Mouse (Mus musculus) left cerebral cortex, adult 9 months (tissue): ENCODE data around the gene Rbm42.

Experiments
- DNase-seq, 2 experiments: peaks; one replicate each; pipeline ENCODE4 v3.0.0; 2022; ENCODE audit warnings: low spot score in 2 of 2

The Rbm42 gene

GRCm38 (mm10) chr7:30649591-30650540 lies at the start of gene Rbm42:
Gene Rbm42 (minus strand): TSS chr7:30650317.
- peak; percentile 98 to 99 for DNase-seq

- no peak for DNase-seq
Measured at GRCm38 (mm10) chr7:30698589-30698988, 48.5 kb upstream of the Rbm42 start, which contains the start of gene 2200002J24Rik. Gene 2200002J24Rik (plus strand): TSS chr7:30698926.

DNA sequence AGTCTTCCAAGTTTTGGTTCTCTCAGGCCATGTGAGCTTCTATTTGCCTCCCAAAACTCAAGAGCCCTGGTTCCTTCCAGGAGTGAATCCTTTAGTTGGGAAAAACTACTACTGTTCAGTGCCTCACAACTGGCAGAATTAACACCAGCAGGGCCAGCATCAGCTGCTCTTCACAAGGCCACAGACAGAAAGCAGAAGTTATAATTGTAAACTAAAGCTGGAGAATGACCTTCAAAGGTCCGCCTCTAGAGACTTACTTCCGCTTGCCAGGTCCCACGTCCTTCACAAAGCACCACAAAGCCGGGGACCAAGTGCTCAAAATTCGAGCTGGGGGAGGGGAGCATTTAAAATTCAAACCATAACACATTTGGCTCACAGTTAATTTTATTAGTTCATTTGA lies 48.0 kb upstream of the Rbm42 start:
- DNase-seq, result no peak

DNA sequence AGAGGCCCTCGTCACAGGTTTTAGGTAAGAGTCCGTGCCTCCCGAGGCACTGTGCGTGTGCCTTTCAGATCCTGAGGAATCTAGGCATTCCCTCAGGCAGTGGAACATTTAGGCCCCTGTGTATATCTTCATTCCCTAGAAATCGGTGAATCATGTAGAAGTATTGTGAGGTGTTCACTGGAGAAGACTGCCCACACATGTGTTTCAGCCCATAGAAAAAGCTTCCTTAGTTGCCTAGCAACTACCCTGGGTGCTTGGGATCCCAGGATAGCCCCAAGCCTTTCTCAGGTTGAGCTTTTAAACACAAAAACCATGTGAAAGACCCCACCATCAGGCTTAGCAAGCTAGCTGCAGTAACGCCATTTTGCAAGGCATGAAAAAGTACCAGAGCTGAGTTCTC lies 38.2 kb upstream of the Rbm42 start:
- peak in 1 of 2 experiments; percentile 10 for DNase-seq

- no peak for DNase-seq
Measured at GRCm38 (mm10) chr7:30683425-30683824, 33.3 kb upstream of the Rbm42 start.

- no peak for DNase-seq
Measured at GRCm38 (mm10) chr7:30681897-30682296, 31.8 kb upstream of the Rbm42 start.

- DNase-seq, result no peak
Measured at GRCm38 (mm10) chr7:30678263-30678975, 28.3 kb upstream of the Rbm42 start.

GRCm38 (mm10) chr7:30671480-30671879 lies 21.4 kb upstream of the Rbm42 start, which contains the start of gene Pmis2:
Gene Pmis2 (minus strand): TSS chr7:30671605.
- no peak for DNase-seq

DNA sequence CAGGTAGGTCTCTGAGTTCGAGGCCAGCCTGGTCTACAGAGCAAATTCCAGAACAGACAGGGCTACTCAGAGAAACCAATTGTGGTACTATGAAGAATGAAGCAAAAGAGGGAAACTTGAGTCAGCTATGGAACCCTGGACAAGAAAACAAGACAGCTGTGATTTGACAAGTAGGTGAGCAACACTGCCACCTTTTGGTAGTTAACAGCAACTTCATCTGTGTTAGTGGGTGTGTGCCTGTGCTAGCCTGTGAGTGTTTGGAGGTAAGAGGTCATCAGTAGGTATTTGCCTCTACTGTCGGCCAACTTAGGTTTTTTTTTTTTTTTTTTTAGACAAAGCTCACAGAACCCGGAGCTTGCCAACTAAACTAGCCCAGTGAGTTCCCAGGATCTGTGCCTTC lies 19.1 kb upstream of the Rbm42 start:
- DNase-seq, result no peak

DNA sequence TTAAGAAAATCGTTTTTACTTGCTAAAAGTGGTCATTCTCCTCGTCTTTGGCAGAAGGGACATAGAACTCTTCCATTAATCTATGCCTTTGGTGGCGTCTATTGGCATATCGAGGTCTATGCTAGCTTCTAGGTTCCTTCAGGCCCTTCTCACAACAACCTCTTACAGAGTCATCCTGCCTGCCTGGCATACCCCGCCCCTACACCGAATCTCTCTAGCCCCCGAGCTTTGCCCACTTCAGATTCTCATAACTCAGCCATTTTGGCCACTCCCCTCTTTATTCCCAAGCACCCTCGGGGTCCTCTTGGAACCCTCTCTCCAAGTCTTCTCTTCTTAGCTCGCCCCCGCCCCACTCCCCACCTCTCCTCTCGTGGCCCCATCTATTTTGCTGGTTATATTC lies 15.2 kb upstream of the Rbm42 start:
- DNase-seq, result no peak

DNA sequence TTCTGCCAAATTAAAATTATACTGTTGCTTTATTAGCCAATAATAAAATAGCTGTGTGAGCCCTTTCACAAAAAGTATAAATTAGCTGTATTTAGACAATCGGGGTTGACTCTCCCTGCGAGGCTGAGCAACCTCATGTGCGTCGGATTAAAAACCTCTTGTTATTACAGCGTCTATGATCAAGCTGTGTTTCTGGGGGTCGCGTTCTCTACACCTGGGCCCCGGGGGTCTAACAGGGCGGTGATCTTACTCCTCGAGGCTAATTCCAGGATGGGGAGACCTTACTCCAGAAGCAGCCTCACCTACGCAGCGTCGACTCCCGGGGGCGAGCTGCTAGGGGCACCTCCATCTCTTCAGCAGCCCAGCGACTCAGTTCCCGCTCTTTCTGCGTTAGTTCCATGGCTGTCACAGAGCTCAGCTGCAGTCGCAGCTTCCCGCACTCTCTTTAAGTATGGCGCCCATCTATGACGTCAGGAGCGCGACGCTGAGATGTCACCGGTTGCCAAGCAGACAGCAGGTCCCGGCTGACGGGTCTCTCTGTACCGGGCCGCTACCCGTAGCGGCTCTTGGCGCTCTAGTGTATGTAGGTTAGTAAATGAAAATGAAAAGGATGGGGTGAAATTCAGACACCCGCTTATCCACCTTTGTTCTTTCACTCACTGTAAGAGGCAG lies 14.5 kb upstream of the Rbm42 start, which contains the start of gene Haus5:
TSS of gene Haus5 (minus strand) at position 466 of the 672 bp plus-strand sequence.
- DNase-seq, result peak; percentile 77 to 95

- no peak for DNase-seq
Measured at GRCm38 (mm10) chr7:30639083-30639482, 11.0 kb downstream of the Rbm42 start.

- no peak for DNase-seq
Measured at GRCm38 (mm10) chr7:30636395-30636794, 13.7 kb downstream of the Rbm42 start.

DNA sequence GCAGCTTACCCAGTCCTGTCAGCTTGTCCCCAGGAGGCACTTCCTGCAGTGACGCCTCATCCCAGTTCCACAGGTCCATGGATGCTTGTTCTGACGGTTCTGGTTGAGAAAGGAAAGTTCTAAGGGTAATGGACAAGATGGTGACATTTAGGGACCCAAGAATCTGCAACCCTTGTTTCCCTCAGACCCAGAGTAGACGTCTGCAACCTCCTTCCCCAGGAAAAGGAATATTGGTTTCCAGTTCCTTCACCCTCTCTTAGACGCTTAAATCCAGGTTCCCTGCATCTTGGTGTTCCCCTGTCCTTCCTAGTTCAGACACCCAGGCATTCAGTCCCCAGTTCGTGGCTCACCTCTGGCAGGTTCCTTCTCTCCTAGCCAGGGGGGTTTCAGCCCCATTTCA lies 14.4 kb downstream of the Rbm42 start, which contains the start of gene Etv2:
TSS of gene Etv2 (minus strand) at position 101 of the 400 bp plus-strand sequence.
- no peak for DNase-seq

DNA sequence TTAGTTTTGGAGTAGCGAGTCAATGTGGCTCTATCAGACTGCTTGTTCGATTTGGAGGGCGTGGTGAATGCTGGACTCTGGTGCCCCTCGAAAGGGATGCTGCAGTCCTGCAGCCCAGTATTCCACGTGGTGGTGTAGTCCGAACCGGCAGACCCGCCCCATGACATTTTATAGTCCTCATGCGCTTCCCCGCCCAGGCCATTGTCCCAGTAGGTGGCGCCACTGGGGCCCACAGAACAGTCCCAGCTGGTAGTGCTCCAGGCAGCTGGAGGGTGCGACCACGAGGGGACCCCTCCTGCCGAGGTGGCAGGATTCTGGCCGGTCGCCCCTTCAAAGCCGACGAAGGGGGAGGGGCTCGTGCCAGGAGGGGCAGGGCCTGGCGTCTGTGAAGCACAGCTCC lies 15.5 kb downstream of the Rbm42 start:
- DNase-seq, result peak in 1 of 2 experiments; percentile 14

DNA sequence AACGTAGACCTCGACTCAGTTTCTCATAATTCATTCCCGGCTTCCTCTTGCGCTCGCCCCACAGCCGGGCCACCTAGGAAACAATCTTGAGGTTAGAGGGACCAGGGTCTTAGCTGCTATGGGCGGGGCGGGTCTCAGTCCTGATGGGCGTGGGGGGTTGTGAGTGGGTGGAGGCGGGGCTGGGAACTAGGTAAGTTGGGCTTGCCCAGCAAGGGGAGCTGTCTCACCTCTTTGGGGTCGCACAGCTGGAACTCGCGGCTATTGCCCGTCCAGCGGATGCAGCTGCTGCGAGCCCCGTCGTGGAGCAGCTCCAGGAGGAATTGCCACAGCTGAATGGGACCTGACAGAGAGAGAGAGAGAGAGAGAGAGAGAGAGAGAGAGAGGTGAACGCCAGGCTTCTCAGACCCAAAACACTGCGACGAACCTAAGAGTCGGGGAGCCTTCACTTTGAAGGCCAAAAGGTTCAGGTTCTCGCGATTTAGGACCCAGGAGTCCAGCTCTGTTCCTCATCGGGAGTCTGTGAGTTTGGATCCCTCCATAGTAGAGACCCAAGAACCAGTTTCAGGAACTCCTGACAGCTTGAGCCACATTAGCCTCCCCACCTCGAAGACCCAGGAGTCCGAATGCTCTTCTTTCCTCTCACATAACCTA lies 16.2 kb downstream of the Rbm42 start:
- no peak for DNase-seq

GRCm38 (mm10) chr7:30629013-30629412 lies 21.1 kb downstream of the Rbm42 start:
- DNase-seq, result no peak

- DNase-seq, result no peak
Measured at GRCm38 (mm10) chr7:30626647-30627046, 23.5 kb downstream of the Rbm42 start.

DNA sequence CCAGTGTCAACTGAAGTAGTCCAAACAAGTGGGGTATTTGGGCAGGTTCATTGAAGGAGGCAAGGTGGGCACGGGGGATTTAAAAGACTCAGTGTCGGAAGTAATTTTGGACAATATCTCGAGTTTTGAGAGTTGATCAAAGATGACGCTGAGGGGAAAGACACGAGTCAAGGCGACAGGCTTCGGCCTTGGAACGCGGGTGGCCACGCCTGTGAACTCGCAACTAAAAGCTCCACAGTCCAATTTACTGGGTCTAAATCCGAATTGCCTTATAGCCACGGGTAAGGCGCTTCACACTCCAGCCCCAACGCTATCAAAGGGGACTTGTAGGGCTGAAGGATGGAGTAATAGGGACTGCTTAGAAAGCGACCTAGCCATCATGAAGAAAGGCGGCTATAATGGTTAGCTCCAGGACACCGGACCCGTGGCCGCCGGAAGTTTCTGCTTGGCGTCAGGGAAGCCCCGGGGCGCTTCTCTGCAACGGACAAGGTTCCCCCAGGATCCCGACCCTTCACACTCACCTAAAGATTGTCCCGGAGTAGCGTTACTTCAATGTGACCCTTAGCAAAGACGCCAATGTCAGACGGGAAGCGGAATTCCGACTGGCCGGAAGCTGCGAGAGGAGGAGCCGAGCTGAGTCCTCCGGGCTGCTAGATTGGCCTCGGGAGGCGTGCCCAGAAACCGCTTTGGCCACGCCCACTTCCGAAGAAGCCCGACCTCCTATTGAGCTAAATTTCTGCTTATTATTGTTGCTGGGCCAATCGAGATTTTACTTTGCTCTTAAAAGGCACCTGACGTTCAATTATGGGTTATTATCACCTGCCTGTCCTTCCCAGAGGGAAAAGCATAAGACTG lies 24.4 kb downstream of the Rbm42 start, which contains the start of gene Cox6b1:
TSS of gene Cox6b1 (minus strand) at position 622 of the 855 bp plus-strand sequence.
- DNase-seq, result peak; percentile 75 to 85

DNA sequence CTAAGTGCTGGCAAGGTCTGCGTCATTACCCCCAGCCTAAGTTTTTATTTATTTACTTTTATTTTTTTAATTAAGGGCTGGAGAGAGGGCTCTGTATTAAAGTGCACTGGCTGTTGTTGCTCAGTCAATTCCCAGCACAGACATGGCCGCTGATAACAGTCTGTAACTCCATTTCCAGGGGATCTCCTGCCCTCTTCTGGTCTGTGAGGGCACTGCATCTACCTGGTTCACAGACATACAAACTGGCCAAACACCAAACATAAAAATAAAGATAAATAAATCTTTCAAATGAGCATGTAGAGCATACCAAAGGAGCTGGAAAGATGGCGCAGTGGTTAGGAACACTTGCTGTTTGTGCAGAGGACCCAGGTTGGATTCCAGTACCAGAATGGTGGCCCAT lies 30.9 kb downstream of the Rbm42 start:
- DNase-seq, result no peak
